In the genomic region with DNA sequence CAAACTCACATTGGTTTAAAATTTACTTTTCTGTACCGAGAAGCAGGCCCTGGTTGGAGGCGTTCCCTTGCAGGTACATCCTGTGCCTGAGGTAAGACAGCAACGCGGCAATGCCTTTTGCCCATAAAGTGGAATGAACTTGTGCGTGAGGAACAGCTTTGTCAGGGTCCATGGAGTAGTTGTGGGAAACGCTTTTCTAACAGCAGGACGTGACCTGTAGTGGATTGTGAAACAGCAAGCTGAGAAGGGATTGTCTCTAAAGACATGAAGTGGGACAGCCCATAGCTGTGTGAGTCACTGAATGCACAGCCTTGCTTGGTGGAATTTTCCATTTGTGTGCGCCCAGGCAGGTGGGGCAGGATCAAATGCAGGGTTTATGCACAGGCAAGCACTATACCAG, we compare ENCODE assay signal across 10 mouse cellular contexts. TPM values are rescaled to one million over a fixed set of nuclear protein-coding genes. Genes with fewer than 3 reads are reported as not detected.
DNase-seq lines count a peak whose midpoint lies in the region; ATAC-seq and TF ChIP-seq lines count a peak whose summit lies in the region.
"Had no signal": no experiment of that assay in that cellular context is flagged by ENCODE, and none has a peak within 500 bp of the region (broad histone marks: within the 10 kb centered on the region; RNA-seq: fewer than 3 reads in every experiment).

No protein-coding gene starts in this region.

- H3K27me3 ChIP-seq in lung, embryonic 14.5 days (ENCODE audit: insufficient read depth, low read length): no peaks in the 10 kb centered on the region
- no peaks in the 10 kb centered on the region for H3K27me3 ChIP-seq in stomach, embryonic 14.5 days (ENCODE audit: control insufficient read depth, insufficient read depth, low read length)
- no peaks in the 10 kb centered on the region for H3K27me3 ChIP-seq in midbrain, embryonic 10.5 days (ENCODE audit: low read depth, poor library complexity, severe bottlenecking)
- H3K27me3 ChIP-seq: midbrain, embryonic 13.5 days had no signal

- ATAC-seq in lung, embryonic 14.5 days (ENCODE audit: insufficient read depth): peak; percentile 82
- ATAC-seq in stomach, embryonic 14.5 days (ENCODE audit: insufficient number of reproducible peaks, insufficient read depth, low FRiP score, low read depth): peak; percentile 93
- ATAC-seq: midbrain, embryonic 13.5 days had no signal

- H3K36me3 ChIP-seq in lung, embryonic 14.5 days (ENCODE audit: insufficient read depth): no peaks in the 10 kb centered on the region
- H3K36me3 ChIP-seq in stomach, embryonic 14.5 days (ENCODE audit: control insufficient read depth, insufficient read depth, low read length): no peaks in the 10 kb centered on the region
- no peaks in the 10 kb centered on the region for H3K36me3 ChIP-seq in midbrain, embryonic 10.5 days
- H3K36me3 ChIP-seq: midbrain, embryonic 13.5 days had no signal

- 47% methylated on average over 8 of the region's 8 CpGs for WGBS in lung, embryonic 14.5 days
- WGBS in stomach, embryonic 14.5 days: 55% methylated on average over 8 of the region's 8 CpGs
- WGBS in midbrain, embryonic 10.5 days: 82% methylated on average over 8 of the region's 8 CpGs

- H3K9me3 ChIP-seq in lung, embryonic 14.5 days (ENCODE audit: low read depth, low read length): no peaks in the 10 kb centered on the region
- H3K9me3 ChIP-seq in stomach, embryonic 14.5 days (ENCODE audit: control insufficient read depth, low read depth, low read length): no peaks in the 10 kb centered on the region
- H3K9me3 ChIP-seq in midbrain, embryonic 10.5 days (replicated peaks): no peaks in the 10 kb centered on the region; the same call in 1 of the 2 replicates
- H3K9me3 ChIP-seq: midbrain, embryonic 13.5 days had no signal

- no peak overlapping the region for H3K9ac ChIP-seq in lung, embryonic 14.5 days
- H3K9ac ChIP-seq in stomach, embryonic 14.5 days (replicated peaks; ENCODE audit: low read depth, low read length): no peak overlapping the region
- H3K9ac ChIP-seq: midbrain, embryonic 13.5 days had no signal

- H3K4me3 ChIP-seq in lung, embryonic 14.5 days (ENCODE audit: low read depth, low read length): no peak overlapping the region
- no peak overlapping the region for H3K4me3 ChIP-seq in stomach, embryonic 14.5 days (ENCODE audit: low read depth, low read length)
- H3K4me3 ChIP-seq in midbrain, embryonic 10.5 days: no peak overlapping the region
- H3K4me3 ChIP-seq in layer of hippocampus, adult 2 months: no peak overlapping the region
- H3K4me3 ChIP-seq: midbrain, embryonic 13.5 days had no signal

- H3K4me2 ChIP-seq in lung, embryonic 14.5 days: 0 out of 2 replicates have a peak overlapping the region, but pooled peaks have one; percentile 10
- no peak overlapping the region for H3K4me2 ChIP-seq in stomach, embryonic 14.5 days (replicated peaks; ENCODE audit: low read depth, low read length)
- H3K4me2 ChIP-seq: midbrain, embryonic 13.5 days had no signal

- no peaks in the 10 kb centered on the region for H3K4me1 ChIP-seq in lung, embryonic 14.5 days (ENCODE audit: insufficient read depth)
- no peaks in the 10 kb centered on the region for H3K4me1 ChIP-seq in stomach, embryonic 14.5 days (ENCODE audit: control insufficient read depth, insufficient read depth, low read length)
- peaks cover 7% of the 10 kb centered on the region for H3K4me1 ChIP-seq in midbrain, embryonic 10.5 days
- H3K4me1 ChIP-seq: midbrain, embryonic 13.5 days had no signal

- TF ChIP-seq CTCF in lung, embryonic 14.5 days (IDR thresholded peaks at IDR 0.05; ENCODE audit: low read depth): no peak
- TF ChIP-seq CTCF in layer of hippocampus, adult 2 months (conservative IDR thresholded peaks at IDR 0.05): no peak

- peak overlapping the region; percentile 70 for H3K27ac ChIP-seq in lung, embryonic 14.5 days (ENCODE audit: low read depth)
- H3K27ac ChIP-seq in stomach, embryonic 14.5 days (ENCODE audit: low read length): peak overlapping the region; percentile 53; the same call in 1 of the 2 replicates
- H3K27ac ChIP-seq in midbrain, embryonic 10.5 days (replicated peaks): no peak overlapping the region
- no peak overlapping the region for H3K27ac ChIP-seq in layer of hippocampus, adult 2 months
- H3K27ac ChIP-seq: midbrain, embryonic 13.5 days had no signal

- peak; percentile 53 for DNase-seq in lung, embryonic 14.5 days
- DNase-seq in lung, postnatal 4 days: no peak
- peak; percentile 55 for DNase-seq in adrenal gland, postnatal 36 days
- peak; percentile 27 for DNase-seq in kidney, postnatal 10 days
- no peak for DNase-seq in natural killer cell, adult 2 months (ENCODE audit: low spot score in 2 of 2)
- no peak for DNase-seq in midbrain, embryonic 10.5 days (ENCODE audit: low spot score)
- no peak for DNase-seq in layer of hippocampus, adult 2 months (ENCODE audit: low spot score in 2 of 2)
- DNase-seq: heart, postnatal 4 days had no signal

RNA-seq across cellular contexts. Expression of gene Psat1, which starts 5.7 kb away (rescaled TPM):
- polyA plus RNA-seq in lung, embryonic 14.5 days (2014; fragmentation: Nextera tagmentation; extraction: Ambion mirVana): 209 and 227 TPM in 2 replicates
- total RNA-seq in adrenal gland, postnatal 36 days (2021): 100 to 1,000 TPM in 1 of 2 experiments, 10 to 100 TPM in 1; 80.4 to 224 TPM
- 72.3 and 95.2 TPM in 2 replicates for polyA plus RNA-seq in stomach, embryonic 14.5 days (2014; fragmentation: Nextera tagmentation; extraction: Ambion mirVana)
- 102 and 129 TPM in 2 replicates for polyA plus RNA-seq in midbrain, embryonic 10.5 days (2016; fragmentation: Nextera tagmentation; extraction: Ambion mirVana)
- total RNA-seq in layer of hippocampus, adult 2 months (2021): 100 to 1,000 TPM; 104 to 107 TPM

RNA-seq across cellular contexts. Expression of gene Cep78, which starts 43.4 kb away (rescaled TPM):
- 35.2 and 36.1 TPM in 2 replicates for polyA plus RNA-seq in lung, embryonic 14.5 days (2014; fragmentation: Nextera tagmentation; extraction: Ambion mirVana)
- 10 to 100 TPM in 1 of 2 experiments, 1 to 10 TPM in 1; 9.2 to 11.3 TPM for total RNA-seq in adrenal gland, postnatal 36 days (2021)
- 25.7 and 26.1 TPM in 2 replicates for polyA plus RNA-seq in stomach, embryonic 14.5 days (2014; fragmentation: Nextera tagmentation; extraction: Ambion mirVana)
- 53.9 and 59.4 TPM in 2 replicates for polyA plus RNA-seq in midbrain, embryonic 10.5 days (2016; fragmentation: Nextera tagmentation; extraction: Ambion mirVana)
- total RNA-seq in layer of hippocampus, adult 2 months (2021): 10 to 100 TPM; 11.0 to 12.7 TPM

Comparison
In these comparisons a context has a peak if more than half of its experiments do, and no peak if none do; other contexts are left out.
1. DNase-seq: peak in lung, embryonic 14.5 days (single experiment), adrenal gland, postnatal 36 days (2 of 2) and kidney, postnatal 10 days (single experiment); none in lung, postnatal 4 days (0 of 2), natural killer cell, adult 2 months (0 of 2), midbrain, embryonic 10.5 days (single experiment) and layer of hippocampus, adult 2 months (0 of 2).
2. H3K27ac ChIP-seq: peak in lung, embryonic 14.5 days (single experiment) and stomach, embryonic 14.5 days (single experiment); none in midbrain, embryonic 10.5 days (single experiment) and layer of hippocampus, adult 2 months (single experiment).